In the genomic region with DNA sequence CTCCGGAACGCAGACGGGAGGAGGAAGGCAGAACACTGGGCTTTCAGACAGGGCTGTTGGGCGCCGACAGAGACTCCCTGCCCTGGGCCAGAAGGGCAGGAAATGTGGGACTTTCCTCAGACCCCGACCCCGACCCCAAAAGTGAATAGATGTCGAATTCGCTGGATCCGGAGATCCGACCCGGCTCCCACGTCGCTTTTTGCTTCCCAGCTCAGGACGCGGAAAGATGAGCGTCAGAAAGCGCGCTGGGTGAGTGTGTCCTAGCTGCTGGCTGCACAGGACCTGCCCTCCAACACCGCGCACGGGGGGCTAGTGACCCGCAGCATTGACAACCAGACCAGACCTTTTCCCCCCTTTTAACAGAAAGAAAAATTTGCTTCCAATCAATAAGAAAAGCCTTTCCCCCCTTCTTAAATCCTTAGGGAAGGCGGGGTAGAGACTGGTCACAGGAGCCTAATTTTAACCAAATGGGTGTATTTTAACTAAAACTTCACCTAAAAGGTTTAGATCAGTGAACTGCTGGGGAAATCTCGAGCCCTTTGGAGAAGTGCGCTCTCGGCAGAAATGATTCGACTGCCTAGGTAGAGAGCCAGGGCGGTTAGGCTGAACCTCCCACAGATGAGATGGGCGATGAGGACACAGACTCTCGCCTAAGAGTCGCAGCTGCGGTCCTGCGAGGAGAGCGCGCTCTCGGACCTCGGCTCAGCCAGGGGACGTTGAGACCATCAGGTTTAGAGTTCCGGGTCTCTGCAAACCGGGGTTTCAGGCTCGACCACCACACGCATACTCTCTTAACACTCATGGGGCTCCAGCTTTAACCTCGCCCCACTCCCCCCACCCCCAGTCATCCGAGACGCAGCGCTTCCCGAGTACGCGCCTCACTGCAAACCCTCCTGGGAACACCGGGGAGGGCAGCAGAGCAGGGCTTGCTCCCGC, we compare ENCODE assay signal across 9 mouse cellular contexts. TPM values are rescaled to one million over a fixed set of nuclear protein-coding genes. Genes with fewer than 3 reads are reported as not detected.
DNase-seq lines count a peak whose midpoint lies in the region; ATAC-seq and TF ChIP-seq lines count a peak whose summit lies in the region.
"Had no signal": no experiment of that assay in that cellular context is flagged by ENCODE, and none has a peak within 500 bp of the region (broad histone marks: within the 10 kb centered on the region; RNA-seq: fewer than 3 reads in every experiment).

No protein-coding gene starts in this region.

- DNase-seq in left cerebral cortex, adult 2 months (ENCODE audit: extremely low spot score in 1 of 2, low spot score in 2 of 2), result no peak
- no peak for DNase-seq in left cerebral cortex, adult 9 months (ENCODE audit: low spot score in 2 of 2)
- no peak for DNase-seq in lung, adult 18-20 months
- no peak for DNase-seq in right cerebral cortex, postnatal 4 days

- under 1% methylated on average over 52 of the region's 52 CpGs for WGBS in embryonic facial prominence, embryonic 15.5 days
- 1% methylated on average over 52 of the region's 52 CpGs for WGBS in intestine, postnatal 0 days
- under 1% methylated on average over 52 of the region's 52 CpGs for WGBS in neural tube, embryonic 14.5 days

- intact Hi-C loops in left cerebral cortex, adult 2 months (cut with DNase I), result loop anchor here (2.0 to 5.0 kb wide), 7 partner anchors 211 to 1456 kb away; no protein-coding TSS in a partner anchor

- no peak for ATAC-seq in embryonic facial prominence, embryonic 15.5 days (ENCODE audit: insufficient number of reproducible peaks, low FRiP score, low TSS enrichment, low read depth)
- ATAC-seq in intestine, postnatal 0 days, result no peak
- ATAC-seq in neural tube, embryonic 14.5 days (ENCODE audit: low read depth), result no peak
- ATAC-seq in cerebellum, adult (ENCODE audit: insufficient number of reproducible peaks, low FRiP score, low TSS enrichment), result no peak

- H3K36me3 ChIP-seq in embryonic facial prominence, embryonic 15.5 days, result no peaks in the 10 kb centered on the region
- H3K36me3 ChIP-seq in intestine, postnatal 0 days (ENCODE audit: control insufficient read depth, insufficient read depth), result no peaks in the 10 kb centered on the region
- H3K36me3 ChIP-seq in neural tube, embryonic 14.5 days (ENCODE audit: control insufficient read depth, insufficient read depth, low read length), result no peaks in the 10 kb centered on the region

- H3K27ac ChIP-seq in left cerebral cortex, adult 2 months, result no peak overlapping the region
- no peak overlapping the region for H3K27ac ChIP-seq in embryonic facial prominence, embryonic 15.5 days (replicated peaks)
- H3K27ac ChIP-seq in intestine, postnatal 0 days (ENCODE audit: low read depth, low read length), result no peak overlapping the region
- no peak overlapping the region for H3K27ac ChIP-seq in neural tube, embryonic 14.5 days (ENCODE audit: low read depth, low read length)

- H3K9me3 ChIP-seq in embryonic facial prominence, embryonic 15.5 days (replicated peaks), result no peaks in the 10 kb centered on the region
- no peaks in the 10 kb centered on the region for H3K9me3 ChIP-seq in intestine, postnatal 0 days (ENCODE audit: control insufficient read depth)
- H3K9me3 ChIP-seq in neural tube, embryonic 14.5 days (ENCODE audit: control insufficient read depth, low read length), result no peaks in the 10 kb centered on the region

- peak overlapping the region; percentile 94 for H3K4me2 ChIP-seq in embryonic facial prominence, embryonic 15.5 days (replicated peaks)
- H3K4me2 ChIP-seq in intestine, postnatal 0 days (replicated peaks; ENCODE audit: low read depth), result peak overlapping the region; percentile 94
- peak overlapping the region; percentile 95 for H3K4me2 ChIP-seq in neural tube, embryonic 14.5 days (ENCODE audit: low read depth, low read length)

- no peak overlapping the region for H3K9ac ChIP-seq in embryonic facial prominence, embryonic 15.5 days
- H3K9ac ChIP-seq in intestine, postnatal 0 days (ENCODE audit: low read depth, low read length), result no peak overlapping the region
- no peak overlapping the region for H3K9ac ChIP-seq in neural tube, embryonic 14.5 days (replicated peaks; ENCODE audit: low read depth, low read length)

- peaks cover 58% of the 10 kb centered on the region for H3K27me3 ChIP-seq in embryonic facial prominence, embryonic 15.5 days
- H3K27me3 ChIP-seq in intestine, postnatal 0 days (replicated peaks; ENCODE audit: control insufficient read depth, insufficient read depth, low read length), result peaks cover 53% of the 10 kb centered on the region
- H3K27me3 ChIP-seq in neural tube, embryonic 14.5 days (ENCODE audit: control insufficient read depth, insufficient read depth, low read length), result peaks cover 61% of the 10 kb centered on the region

- H3K4me3 ChIP-seq in left cerebral cortex, adult 2 months, result peak overlapping the region; percentile 19; the same call in 1 of the 2 replicates
- peak overlapping the region; percentile 54 for H3K4me3 ChIP-seq in embryonic facial prominence, embryonic 15.5 days (replicated peaks)
- peak overlapping the region; percentile 72 for H3K4me3 ChIP-seq in intestine, postnatal 0 days (ENCODE audit: low read depth, low read length)
- peak overlapping the region; percentile 12; the same call in 1 of the 2 replicates for H3K4me3 ChIP-seq in neural tube, embryonic 14.5 days (ENCODE audit: low read depth, low read length)
- H3K4me3 ChIP-seq: myocyte had no signal

- H3K4me1 ChIP-seq in embryonic facial prominence, embryonic 15.5 days, result peaks cover 47% of the 10 kb centered on the region
- H3K4me1 ChIP-seq in intestine, postnatal 0 days (replicated peaks; ENCODE audit: control insufficient read depth, insufficient read depth, low read length), result peaks cover 3% of the 10 kb centered on the region; the same call in 1 of the 2 replicates
- H3K4me1 ChIP-seq in neural tube, embryonic 14.5 days (ENCODE audit: control insufficient read depth, insufficient read depth, low read length), result peaks cover 15% of the 10 kb centered on the region; the same call in 1 of the 2 replicates

- no peak for TF ChIP-seq CTCF in left cerebral cortex, adult 2 months (IDR thresholded peaks at IDR 0.05)
- TF ChIP-seq CTCF in intestine, postnatal 0 days (IDR thresholded peaks at IDR 0.05; ENCODE audit: low read depth), result no peak

RNA-seq across cellular contexts. Expression of a gene that starts 1.8 kb away (rescaled TPM):
- total RNA-seq in left cerebral cortex, adult 2 months (2021), result 10 to 100 TPM; 20.3 to 20.6 TPM
- polyA plus RNA-seq in embryonic facial prominence, embryonic 15.5 days (2015; fragmentation: Nextera tagmentation; extraction: Ambion mirVana), result 40.0 and 42.5 TPM in 2 replicates
- polyA plus RNA-seq in intestine, postnatal 0 days (2015; fragmentation: Nextera tagmentation; extraction: Ambion mirVana), result 98.5 and 114 TPM in 2 replicates
- polyA plus RNA-seq in neural tube, embryonic 14.5 days (2014; fragmentation: Nextera tagmentation; extraction: Ambion mirVana), result 16.7 and 20.5 TPM in 2 replicates

RNA-seq across cellular contexts. Expression of a gene that starts 34.7 kb away (rescaled TPM):
- not detected for total RNA-seq in left cerebral cortex, adult 2 months (2021)
- polyA plus RNA-seq in embryonic facial prominence, embryonic 15.5 days (2015; fragmentation: Nextera tagmentation; extraction: Ambion mirVana), result 0.91 and 0.96 TPM in 2 replicates
- 6.2 and 8.2 TPM in 2 replicates for polyA plus RNA-seq in intestine, postnatal 0 days (2015; fragmentation: Nextera tagmentation; extraction: Ambion mirVana)
- not detected in 2 replicates for polyA plus RNA-seq in neural tube, embryonic 14.5 days (2014; fragmentation: Nextera tagmentation; extraction: Ambion mirVana)
- polyA plus RNA-seq: myocyte had no signal

Comparison
In these comparisons a context has a peak if more than half of its experiments do, and no peak if none do; other contexts are left out.
1. H3K4me3 ChIP-seq: peak in every context shown above with its lines; median percentile 72 in intestine, postnatal 0 days; 54 in embryonic facial prominence, embryonic 15.5 days; 19 in left cerebral cortex, adult 2 months; 12 in neural tube, embryonic 14.5 days.